Mouse (Mus musculus): Measurements from ENCODE around the gene Wnk4. TPM values are rescaled to one million over a fixed set of nuclear protein-coding genes. Genes with fewer than 3 reads are reported as not detected.

Wnk4 gene
- 1.9 and 2.4 TPM in 2 replicates for polyA plus RNA-seq (2012; rRNA removed; ENCODE audit: low replicate concordance)

DNA sequence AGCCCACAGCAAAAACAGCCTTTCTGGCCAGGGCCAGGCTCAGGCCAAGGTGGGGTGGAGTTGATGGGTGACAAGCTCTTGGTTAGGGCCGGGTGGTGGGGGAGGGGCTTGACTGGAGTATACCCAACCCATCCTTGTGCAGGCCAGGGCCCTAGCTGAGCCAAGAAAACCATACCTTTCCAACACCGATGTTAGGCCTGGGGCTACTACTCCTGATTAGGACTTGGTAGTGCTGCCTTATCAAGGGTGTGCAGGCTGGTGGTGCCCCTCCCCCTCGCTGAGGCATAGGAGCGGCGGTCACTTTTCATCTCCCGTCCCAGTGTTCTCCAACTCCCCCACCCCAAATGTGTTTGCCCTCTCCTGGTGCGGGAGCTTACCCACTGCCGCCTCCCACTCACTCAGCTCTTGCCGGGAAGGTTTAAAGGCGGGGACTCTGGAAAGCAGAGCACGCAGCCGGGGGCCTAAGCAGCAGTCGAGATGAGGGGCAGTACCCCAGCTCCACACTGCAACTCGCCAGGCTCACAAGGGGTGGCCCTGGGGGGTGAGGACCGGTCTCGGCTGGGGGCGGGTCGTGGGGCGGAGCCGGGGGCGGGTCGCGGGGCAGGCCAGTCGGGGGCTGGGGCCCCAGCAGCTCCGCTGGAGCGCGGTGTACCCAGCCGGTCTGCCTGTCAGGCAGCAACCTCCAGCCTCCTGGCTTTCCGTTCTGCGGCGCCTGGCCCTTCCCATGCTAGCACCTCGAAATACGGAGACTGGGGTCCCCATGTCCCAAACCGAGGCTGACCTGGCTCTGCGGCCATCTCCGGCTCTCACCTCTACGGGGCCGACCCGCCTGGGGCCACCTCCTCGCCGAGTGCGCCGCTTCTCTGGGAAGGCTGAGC is at the start of gene Wnk4:
Gene Wnk4 (plus strand): TSS at position 620 of the 878 bp plus-strand sequence.

GRCm38 (mm10) chr11:101226065-101226701 is 34.2 kb upstream of the Wnk4 start, which contains the start of gene Ezh1:
Gene Ezh1, minus strand, starts transcription at chr11:101226463.

DNA sequence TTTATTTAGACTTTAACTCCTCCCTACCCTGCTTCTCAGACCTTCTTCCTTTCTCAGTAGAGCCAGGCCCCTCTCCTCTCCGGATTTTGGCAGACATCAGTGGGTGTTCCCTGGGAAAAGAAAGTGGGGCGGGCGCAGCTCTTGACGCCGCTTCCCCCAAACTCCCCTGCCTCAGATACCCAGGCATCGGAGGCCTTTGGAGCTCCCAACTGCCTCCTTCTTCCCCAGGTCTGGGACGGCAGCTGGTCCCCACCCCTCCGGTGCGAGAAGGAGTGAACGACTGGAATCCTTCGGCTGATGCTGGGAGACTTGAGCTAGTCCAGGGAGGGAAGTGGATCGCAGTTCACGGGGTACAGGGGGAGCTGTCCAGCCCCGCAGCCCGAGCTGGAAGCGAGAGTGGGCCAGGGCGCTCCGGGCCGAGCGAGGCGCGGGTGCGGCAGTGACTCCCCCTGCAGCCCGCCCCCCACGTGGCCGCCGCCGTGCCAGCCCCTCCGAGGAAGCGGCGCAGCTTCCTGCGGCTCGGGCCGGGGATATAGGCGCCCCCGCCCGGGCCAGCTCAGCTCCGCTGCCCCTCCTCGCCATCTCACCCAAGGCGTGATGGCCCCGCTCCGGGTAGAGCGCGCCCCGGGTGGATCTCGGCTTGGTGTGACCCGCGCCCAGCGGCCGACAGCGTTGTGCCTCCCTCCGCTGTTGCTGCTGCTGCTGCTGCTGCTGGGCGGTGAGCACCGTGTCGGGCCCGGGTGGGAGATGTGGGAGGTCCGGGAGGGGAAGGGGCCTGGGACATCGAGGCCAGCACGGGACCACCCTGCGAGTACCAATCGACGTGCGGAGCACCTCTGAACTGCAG is 14.3 kb upstream of the Wnk4 start, which contains the start of gene Ramp2:
Gene Ramp2 (plus strand): TSS at position 174 of the 847 bp plus-strand sequence.

DNA sequence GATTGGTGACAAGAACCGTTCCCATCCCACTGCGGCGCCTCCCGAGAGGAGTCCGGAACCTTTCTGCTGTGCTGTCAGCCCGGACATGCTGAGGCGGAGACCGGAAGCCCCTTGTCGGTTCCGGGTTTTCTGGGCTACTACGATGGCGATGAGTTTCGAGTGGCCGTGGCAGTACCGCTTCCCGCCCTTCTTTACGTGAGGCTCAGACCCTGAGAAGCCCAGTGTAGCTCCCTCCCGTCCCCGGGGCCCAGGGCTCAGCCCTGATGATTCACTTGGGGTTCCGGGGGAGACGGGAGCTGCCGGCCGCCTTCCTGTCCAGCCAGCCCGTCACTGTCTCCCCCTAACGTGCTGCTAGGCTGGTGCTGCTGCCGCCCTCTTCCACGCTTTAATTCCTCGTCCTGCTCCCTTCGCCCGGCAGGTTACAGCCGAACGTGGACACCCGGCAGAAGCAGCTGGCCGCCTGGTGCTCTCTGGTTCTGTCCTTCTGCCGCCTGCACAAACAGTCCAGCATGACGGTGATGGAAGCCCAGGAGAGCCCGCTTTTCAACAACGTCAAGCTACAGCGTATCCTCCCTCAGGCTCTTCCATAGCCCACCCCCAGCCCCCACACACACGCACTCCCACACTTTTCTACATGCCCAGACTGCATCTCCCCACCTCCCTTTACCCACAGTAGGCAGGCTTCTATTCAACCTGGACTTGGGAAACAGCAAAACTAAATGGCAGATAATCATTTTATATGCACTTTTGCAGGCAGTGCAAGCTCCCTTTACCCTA is 6.6 kb upstream of the Wnk4 start, which contains the start of gene Vps25:
Gene Vps25 (plus strand): TSS at position 95 of the 777 bp plus-strand sequence.

DNA sequence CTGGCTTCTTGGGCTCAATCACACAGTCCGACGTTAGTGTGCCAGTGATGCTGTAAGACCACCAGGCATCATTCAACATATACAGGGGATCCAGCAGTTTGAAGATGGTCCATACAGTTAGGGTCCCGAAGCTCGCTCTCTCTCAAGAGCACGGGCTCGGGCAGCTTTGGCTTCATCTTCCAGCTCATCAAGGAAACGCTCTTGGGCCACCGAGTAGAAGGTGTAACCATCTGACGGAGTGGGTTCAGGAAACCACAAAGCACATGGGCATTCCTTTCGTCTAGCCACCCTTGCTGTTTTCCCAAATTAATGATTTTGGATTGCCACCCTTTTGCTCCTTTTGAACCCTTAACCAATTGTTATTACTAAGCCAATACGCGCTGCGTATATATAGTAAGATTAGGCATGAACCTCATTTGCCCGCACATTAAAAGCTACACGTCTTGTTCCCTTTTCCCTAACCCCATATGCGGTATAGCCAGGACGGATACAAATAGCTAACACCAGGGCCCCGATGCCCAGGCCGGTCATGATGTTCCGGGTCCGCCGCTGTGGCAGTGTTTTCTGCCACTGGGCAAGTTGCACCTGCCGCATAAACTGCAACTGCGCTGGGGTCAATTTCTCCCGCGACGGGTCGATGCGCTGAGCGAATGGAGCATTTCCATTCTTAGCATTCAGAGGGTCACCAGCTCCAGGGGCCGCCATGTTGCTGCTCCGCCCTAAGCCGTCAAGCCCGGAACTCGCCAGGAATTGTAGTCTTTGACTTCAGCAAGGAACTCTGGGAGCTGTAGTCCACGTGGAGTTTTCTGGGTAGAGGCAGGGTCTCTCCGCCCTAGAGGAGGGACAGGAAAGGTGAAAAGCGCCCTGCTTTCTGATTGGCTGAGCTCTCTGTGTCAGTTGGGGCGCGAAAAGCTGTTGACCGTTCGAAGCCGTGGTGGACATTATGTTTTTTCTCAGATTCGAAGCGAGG is 18.1 kb downstream of the Wnk4 start, which contains the start of the genes Cntd1 and Coa3:
Gene Cntd1 (plus strand): TSS at position 790 of the 970 bp plus-strand sequence.
Gene Coa3 (minus strand): TSS at position 892 of the 970 bp plus-strand sequence.

DNA sequence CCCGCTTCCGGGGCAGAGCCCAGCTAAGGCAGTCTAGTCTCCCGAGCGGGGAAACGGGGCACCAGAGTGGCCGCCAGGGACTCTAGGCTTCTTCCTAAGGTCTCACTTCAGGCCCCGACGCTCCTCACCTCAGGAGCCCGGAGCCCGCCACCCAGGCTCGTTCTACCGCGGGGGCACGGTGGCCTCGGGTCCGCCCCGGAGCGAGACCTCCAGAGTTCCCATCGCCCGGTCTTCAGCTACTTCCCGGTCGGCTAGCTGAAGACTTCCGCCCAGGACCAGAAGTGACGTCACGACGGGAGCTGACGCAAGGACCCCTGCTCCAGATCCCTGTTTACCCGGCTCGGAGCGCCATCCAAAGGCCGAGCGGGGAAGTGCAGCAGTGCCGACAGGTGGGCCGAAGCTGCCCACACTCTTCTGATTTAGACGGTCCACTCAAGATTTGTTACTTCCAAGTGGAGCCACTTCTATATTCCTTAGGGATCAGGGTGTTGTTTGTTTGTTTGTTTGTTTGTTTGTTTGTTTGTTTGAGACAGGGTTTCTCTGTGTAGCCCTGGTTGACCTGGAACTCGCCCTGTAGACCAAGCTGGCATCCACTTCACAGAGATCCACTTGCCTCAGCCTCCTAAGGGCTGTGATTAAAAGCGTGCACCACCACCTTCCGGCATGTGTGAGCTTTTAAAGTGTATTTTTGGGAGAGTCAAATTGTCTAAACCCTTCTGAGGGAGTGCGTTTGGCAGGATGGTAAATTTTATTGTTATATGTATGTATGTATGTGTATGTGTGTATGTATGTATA is 41.8 kb downstream of the Wnk4 start, which contains the start of gene Becn1:
Gene Becn1 (minus strand): TSS at position 283 of the 795 bp plus-strand sequence.

DNA sequence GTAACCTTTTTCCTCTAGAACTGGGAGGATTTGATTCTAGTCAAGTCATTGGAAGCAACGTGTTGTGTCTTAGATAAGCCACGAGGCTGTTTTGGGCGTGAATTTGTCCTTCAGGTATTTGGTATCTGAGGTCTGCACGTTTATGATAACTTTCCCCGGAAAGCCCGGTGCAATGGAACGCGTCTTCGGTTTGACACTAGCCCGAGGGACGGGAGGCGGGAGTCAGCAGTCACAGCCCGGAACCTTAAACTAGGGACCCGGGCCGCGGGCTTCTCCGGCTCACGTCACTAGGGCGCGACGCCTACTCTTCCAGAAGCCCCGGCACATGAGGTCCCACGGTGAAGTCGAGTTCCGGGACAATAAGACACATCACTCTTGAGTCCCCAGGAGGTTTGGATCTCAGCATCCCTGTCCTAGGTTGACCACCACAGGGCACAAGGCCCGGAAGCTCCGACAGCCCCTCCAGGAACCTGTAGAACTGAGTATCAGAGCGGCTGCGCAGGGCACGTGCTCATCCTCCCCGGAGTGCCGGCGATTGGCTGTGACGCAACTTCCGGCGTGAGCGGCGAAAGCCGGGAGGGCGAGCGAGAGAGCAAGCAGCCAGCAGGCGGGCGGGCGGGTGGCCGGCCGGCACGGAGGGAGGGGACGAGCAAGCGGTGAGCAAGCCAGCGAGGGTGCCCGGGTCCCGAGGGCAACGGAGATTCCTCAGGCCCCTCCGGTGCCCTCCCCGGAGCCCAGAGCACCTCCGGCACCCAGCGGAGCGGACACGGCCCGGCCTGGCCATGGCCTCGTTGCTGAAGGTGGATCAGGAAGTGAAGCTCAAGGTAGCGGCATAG is 55.5 kb downstream of the Wnk4 start, which contains the start of gene Psme3:
Gene Psme3 (plus strand): TSS at position 549 of the 836 bp plus-strand sequence.

GRCm38 (mm10) chr11:101324763-101325162 is 64.4 kb downstream of the Wnk4 start, which contains the start of gene Aoc2:
Gene Aoc2, plus strand, starts transcription at chr11:101325063.

Other genes starting within 250 kb of the Wnk4 start
- 43.2 and 45.4 TPM in 2 replicates for gene Naglu, start 190.6 kb upstream of the Wnk4 start, polyA plus RNA-seq (2012; rRNA removed; ENCODE audit: low replicate concordance)
- 0.24 and 0.94 TPM in 2 replicates for gene Hsd17b1, start 182.2 kb upstream of the Wnk4 start, polyA plus RNA-seq (2012; rRNA removed; ENCODE audit: low replicate concordance)
- gene Coasy, start 178.0 kb upstream of the Wnk4 start, polyA plus RNA-seq (2012; rRNA removed; ENCODE audit: low replicate concordance): 92.0 and 118 TPM in 2 replicates
- gene Mlx, start 173.3 kb upstream of the Wnk4 start, polyA plus RNA-seq (2012; rRNA removed; ENCODE audit: low replicate concordance): 50.5 and 97.1 TPM in 2 replicates
- 0.43 and 0.62 TPM in 2 replicates for gene Psmc3ip, start 165.1 kb upstream of the Wnk4 start, polyA plus RNA-seq (2012; rRNA removed; ENCODE audit: low replicate concordance)
- 81.8 and 115 TPM in 2 replicates for gene Retreg3, start 140.7 kb upstream of the Wnk4 start, polyA plus RNA-seq (2012; rRNA removed; ENCODE audit: low replicate concordance)
- gene Tubg1, start 140.6 kb upstream of the Wnk4 start, polyA plus RNA-seq (2012; rRNA removed; ENCODE audit: low replicate concordance): 8.4 and 17.4 TPM in 2 replicates
- gene Tubg2, start 104.7 kb upstream of the Wnk4 start, polyA plus RNA-seq (2012; rRNA removed; ENCODE audit: low replicate concordance): 4.1 and 4.5 TPM in 2 replicates
- gene Cntnap1, start 90.0 kb upstream of the Wnk4 start, polyA plus RNA-seq (2012; rRNA removed; ENCODE audit: low replicate concordance): 12.3 and 13.5 TPM in 2 replicates
- gene Plekhh3, start 89.2 kb upstream of the Wnk4 start, polyA plus RNA-seq (2012; rRNA removed; ENCODE audit: low replicate concordance): 51.3 and 92.6 TPM in 2 replicates
- 2.9 and 6.8 TPM in 2 replicates for gene Ccr10, start 85.1 kb upstream of the Wnk4 start, polyA plus RNA-seq (2012; rRNA removed; ENCODE audit: low replicate concordance)
- 34.7 and 54.3 TPM in 2 replicates for gene Ezh1, start 34.1 kb upstream of the Wnk4 start, polyA plus RNA-seq (2012; rRNA removed; ENCODE audit: low replicate concordance)
- gene Ramp2, start 14.5 kb upstream of the Wnk4 start, polyA plus RNA-seq (2012; rRNA removed; ENCODE audit: low replicate concordance): 138 and 195 TPM in 2 replicates
- 89.8 and 96.1 TPM in 2 replicates for gene Vps25, start 6.9 kb upstream of the Wnk4 start, polyA plus RNA-seq (2012; rRNA removed; ENCODE audit: low replicate concordance)
- gene Cntd1, start 18.4 kb downstream of the Wnk4 start, polyA plus RNA-seq (2012; rRNA removed; ENCODE audit: low replicate concordance): 0.05 and 0.17 TPM in 2 replicates
- 190 and 296 TPM in 2 replicates for gene Coa3, start 18.5 kb downstream of the Wnk4 start, polyA plus RNA-seq (2012; rRNA removed; ENCODE audit: low replicate concordance)
- gene Becn1, start 41.7 kb downstream of the Wnk4 start, polyA plus RNA-seq (2012; rRNA removed; ENCODE audit: low replicate concordance): 53.9 and 131 TPM in 2 replicates
- 44.3 and 89.4 TPM in 2 replicates for gene Psme3, start 55.6 kb downstream of the Wnk4 start, polyA plus RNA-seq (2012; rRNA removed; ENCODE audit: low replicate concordance)
- 6.3 and 7.4 TPM in 2 replicates for gene Aoc2, start 64.5 kb downstream of the Wnk4 start, polyA plus RNA-seq (2012; rRNA removed; ENCODE audit: low replicate concordance)
- 268 and 327 TPM in 2 replicates for gene Aoc3, start 70.0 kb downstream of the Wnk4 start, polyA plus RNA-seq (2012; rRNA removed; ENCODE audit: low replicate concordance)
- 0.06 and 0.60 TPM in 2 replicates for gene G6pc, start 107.0 kb downstream of the Wnk4 start, polyA plus RNA-seq (2012; rRNA removed; ENCODE audit: low replicate concordance)
- gene Aarsd1, start 157.0 kb downstream of the Wnk4 start, polyA plus RNA-seq (2012; rRNA removed; ENCODE audit: low replicate concordance): 22.4 and 22.6 TPM in 2 replicates
- gene Gm27029, start 164.2 kb downstream of the Wnk4 start, polyA plus RNA-seq (2012; rRNA removed; ENCODE audit: low replicate concordance): 0.46 TPM in 1 of 2 replicates, not detected in the other
- gene Rundc1, start 164.5 kb downstream of the Wnk4 start, polyA plus RNA-seq (2012; rRNA removed; ENCODE audit: low replicate concordance): 24.9 and 25.1 TPM in 2 replicates
- gene Ptges3l, start 164.8 kb downstream of the Wnk4 start, polyA plus RNA-seq (2012; rRNA removed; ENCODE audit: low replicate concordance): 3.4 and 15.5 TPM in 2 replicates
- gene Rpl27, start 181.7 kb downstream of the Wnk4 start, polyA plus RNA-seq (2012; rRNA removed; ENCODE audit: low replicate concordance): 285 and 417 TPM in 2 replicates
- gene Ifi35, start 187.8 kb downstream of the Wnk4 start, polyA plus RNA-seq (2012; rRNA removed; ENCODE audit: low replicate concordance): 48.5 and 57.7 TPM in 2 replicates
- 9.3 and 10.1 TPM in 2 replicates for gene Rnd2, start 204.4 kb downstream of the Wnk4 start, polyA plus RNA-seq (2012; rRNA removed; ENCODE audit: low replicate concordance)
- gene Vat1, start 205.7 kb downstream of the Wnk4 start, polyA plus RNA-seq (2012; rRNA removed; ENCODE audit: low replicate concordance): 137 and 204 TPM in 2 replicates